Mouse (Mus musculus): Measurements from ENCODE around the gene Lilra6.
"Not testable (repeated sequence)": the region's sequence is repeated elsewhere in the genome, so short reads cannot be mapped to it uniquely, and the experiment has no call there.

The Lilra6 gene

GRCm38 (mm10) chr7:3915387-3915786, at the start of gene Lilra6:
Gene Lilra6, minus strand, starts transcription at chr7:3915503.
- DNase-seq (ENCODE audit: low spot score): not testable (repeated sequence)

- DNase-seq (ENCODE audit: low spot score): no peak
These were observed 46.7 kb upstream of the Lilra6 start for GRCm38 (mm10) chr7:3962017-3962416.

GRCm38 (mm10) chr7:3957387-3957786, 42.1 kb upstream of the Lilra6 start:
- no peak for DNase-seq (ENCODE audit: low spot score)

- no peak for DNase-seq (ENCODE audit: low spot score)
These were observed 33.9 kb upstream of the Lilra6 start for GRCm38 (mm10) chr7:3949159-3949558.

GRCm38 (mm10) chr7:3948223-3948622, 32.9 kb upstream of the Lilra6 start:
- no peak for DNase-seq (ENCODE audit: low spot score)

GRCm38 (mm10) chr7:3946117-3946516, 30.8 kb upstream of the Lilra6 start:
- DNase-seq (ENCODE audit: low spot score): no peak

GRCm38 (mm10) chr7:3940915-3941314, 25.6 kb upstream of the Lilra6 start:
- DNase-seq (ENCODE audit: low spot score): no peak

- DNase-seq (ENCODE audit: low spot score): no peak
These were observed 24.7 kb upstream of the Lilra6 start for GRCm38 (mm10) chr7:3939866-3940525.

GRCm38 (mm10) chr7:3935473-3935872, 20.2 kb upstream of the Lilra6 start:
- not testable (repeated sequence) for DNase-seq (ENCODE audit: low spot score)

- DNase-seq (ENCODE audit: low spot score): no peak
These were observed 11.6 kb downstream of the Lilra6 start for GRCm38 (mm10) chr7:3903704-3904103.

GRCm38 (mm10) chr7:3898036-3898590, 17.2 kb downstream of the Lilra6 start, which contains the start of gene Gm14548:
Gene Gm14548, minus strand, starts transcription at chr7:3898120.
- DNase-seq (ENCODE audit: low spot score): not testable (repeated sequence)

GRCm38 (mm10) chr7:3875032-3875431, 40.3 kb downstream of the Lilra6 start:
- DNase-seq (ENCODE audit: low spot score): not testable (repeated sequence)

All from embryo, embryonic 10.5 days (tissue).